Mouse (Mus musculus) stomach, postnatal 0 days (tissue): ENCODE data around the gene Angptl1.

Experiments used
- CTCF ChIP-seq: IDR thresholded peaks from 2 replicates; pipeline ENCODE4 v1.5.1; 2016; ENCODE audit warnings: antibody characterized with exemption, low read depth, mild to moderate bottlenecking, moderate library complexity
- EP300 ChIP-seq: optimal IDR thresholded peaks from 2 replicates; pipeline ENCODE3; 2016; ENCODE audit warnings: antibody characterized with exemption

DNA sequence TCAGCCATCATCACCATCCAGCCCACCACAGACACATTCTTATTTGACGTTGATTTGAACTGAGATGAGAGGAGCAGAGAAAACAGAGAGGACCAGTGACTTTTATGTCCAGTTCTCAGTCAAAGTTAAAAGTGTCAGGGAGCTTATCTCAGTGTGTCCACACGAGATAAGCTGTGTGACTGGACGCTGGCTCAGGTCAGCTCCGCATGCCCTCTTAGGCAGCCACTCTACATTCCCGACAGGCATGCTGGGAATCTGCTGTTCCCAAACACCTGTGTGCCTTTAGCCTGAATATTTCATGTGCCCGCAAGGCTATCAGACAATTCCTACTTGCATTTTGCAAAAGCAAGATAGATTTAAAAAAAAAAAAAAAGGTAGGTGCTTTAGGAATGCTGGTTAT is 24.9 kb upstream of the Angptl1 start:
- TF ChIP-seq CTCF (no peak), EP300 (no peak)
